Comparison of ENCODE assay signal across 22 mouse cellular contexts in genomic region chr16:95307823-95308360, GRCm38 (mm10). TPM values are rescaled to one million over a fixed set of nuclear protein-coding genes. Genes with fewer than 3 reads are reported as not detected.
DNase-seq lines count a peak whose midpoint lies in the region; ATAC-seq and TF ChIP-seq lines count a peak whose summit lies in the region.
"Had no signal": no experiment of that assay in that cellular context is flagged by ENCODE, and none has a peak within 500 bp of the region (broad histone marks: within the 10 kb centered on the region; RNA-seq: fewer than 3 reads in every experiment).

No protein-coding gene starts in this region.

- no peak overlapping the region for H3K4me2 ChIP-seq in lung, embryonic 14.5 days
- H3K4me2 ChIP-seq in lung, embryonic 16.5 days (ENCODE audit: low read depth, low read length), result no peak overlapping the region
- H3K4me2 ChIP-seq in lung, postnatal 0 days (replicated peaks; ENCODE audit: low read depth, low read length), result no peak overlapping the region

- no peak overlapping the region for H3K9ac ChIP-seq in lung, embryonic 14.5 days
- H3K9ac ChIP-seq in lung, embryonic 16.5 days (ENCODE audit: low read length), result no peak overlapping the region
- H3K9ac ChIP-seq in lung, postnatal 0 days (replicated peaks; ENCODE audit: low read depth), result no peak overlapping the region

- ATAC-seq in lung, embryonic 14.5 days (ENCODE audit: insufficient read depth), result peak; percentile 77
- ATAC-seq in lung, embryonic 16.5 days (ENCODE audit: low read depth), result peak; percentile 63
- ATAC-seq in lung, postnatal 0 days, result peak; percentile 45
- ATAC-seq: activated CD4-positive, CD25-positive, alpha-beta regulatory T cell, adult 4 months; CD4-positive, CD25-positive, alpha-beta regulatory T cell, adult 4 months; Patski had no signal

- TF ChIP-seq CTCF in lung, embryonic 14.5 days (IDR thresholded peaks at IDR 0.05; ENCODE audit: low read depth), result no peak
- no peak for TF ChIP-seq CTCF in lung, postnatal 0 days (IDR thresholded peaks at IDR 0.05)

- H3K36me3 ChIP-seq in lung, embryonic 14.5 days (ENCODE audit: insufficient read depth), result no peaks in the 10 kb centered on the region
- no peaks in the 10 kb centered on the region for H3K36me3 ChIP-seq in lung, embryonic 16.5 days (ENCODE audit: control insufficient read depth, insufficient read depth, low read length)
- no peaks in the 10 kb centered on the region for H3K36me3 ChIP-seq in lung, postnatal 0 days (ENCODE audit: insufficient read depth, low read length)
- H3K36me3 ChIP-seq: G1E had no signal

- no peak overlapping the region for H3K4me3 ChIP-seq in lung, embryonic 14.5 days (ENCODE audit: low read depth, low read length)
- no peak overlapping the region for H3K4me3 ChIP-seq in lung, embryonic 16.5 days (ENCODE audit: low read length)
- no peak overlapping the region for H3K4me3 ChIP-seq in lung, postnatal 0 days (ENCODE audit: low read depth, low read length)

- WGBS in lung, embryonic 14.5 days, result 57% methylated on average over 3 of the region's 3 CpGs
- WGBS in lung, embryonic 16.5 days, result 72% methylated on average over 3 of the region's 3 CpGs
- WGBS in lung, postnatal 0 days, result 54% methylated on average over 3 of the region's 3 CpGs

- peak; percentile 67 for DNase-seq in lung, embryonic 14.5 days
- no peak for DNase-seq in lung, postnatal 10 days
- no peak for DNase-seq in lung, adult 18-20 months
- DNase-seq in lung, postnatal 0 days (ENCODE audit: low spot score), result peak; percentile 49
- no peak for DNase-seq in lung, postnatal 14 days
- DNase-seq in lung, postnatal 36 days, result peak; percentile 33
- no peak for DNase-seq in lung, postnatal 25 days (ENCODE audit: low spot score)
- DNase-seq: adrenal gland, adult 2 months; adrenal gland, adult 8-10 months; adrenal gland, postnatal 10 days; adrenal gland, postnatal 14 days; adrenal gland, postnatal 25 days; adrenal gland, postnatal 36 days; B cell, adult 2 months; cerebellum, adult 11 months; cerebellum, adult 11-12 months had no signal

- H3K27me3 ChIP-seq in lung, embryonic 14.5 days (ENCODE audit: insufficient read depth, low read length), result no peaks in the 10 kb centered on the region
- H3K27me3 ChIP-seq in lung, embryonic 16.5 days (ENCODE audit: control insufficient read depth, insufficient read depth, low read depth, low read length), result no peaks in the 10 kb centered on the region
- no peaks in the 10 kb centered on the region for H3K27me3 ChIP-seq in lung, postnatal 0 days (replicated peaks; ENCODE audit: insufficient read depth, low read length)
- H3K27me3 ChIP-seq: CH12.LX, Patski had no signal

- H3K9me3 ChIP-seq in lung, embryonic 14.5 days (ENCODE audit: low read depth, low read length), result no peaks in the 10 kb centered on the region
- no peaks in the 10 kb centered on the region for H3K9me3 ChIP-seq in lung, embryonic 16.5 days (ENCODE audit: control insufficient read depth, low read length)
- H3K9me3 ChIP-seq in lung, postnatal 0 days (ENCODE audit: low read length), result no peaks in the 10 kb centered on the region
- H3K9me3 ChIP-seq: G1E had no signal

- TF ChIP-seq EP300 in lung, postnatal 0 days (IDR thresholded peaks at IDR 0.05), result no peak

- no peaks in the 10 kb centered on the region for H3K4me1 ChIP-seq in lung, embryonic 14.5 days (ENCODE audit: insufficient read depth)
- H3K4me1 ChIP-seq in lung, embryonic 16.5 days (replicated peaks; ENCODE audit: control insufficient read depth, insufficient read depth, low read length), result 0 out of 2 replicates have a peak, but pooled peaks cover 2% of the 10 kb centered on the region
- H3K4me1 ChIP-seq in lung, postnatal 0 days (ENCODE audit: insufficient read depth, low read depth, low read length), result no peaks in the 10 kb centered on the region

- H3K27ac ChIP-seq in lung, embryonic 14.5 days (ENCODE audit: low read depth), result no peak overlapping the region
- no peak overlapping the region for H3K27ac ChIP-seq in lung, embryonic 16.5 days (ENCODE audit: low read length)
- no peak overlapping the region for H3K27ac ChIP-seq in lung, postnatal 0 days (ENCODE audit: low read length)

RNA-seq across cellular contexts. Expression of gene Kcnj15, which starts 50.5 kb away (rescaled TPM):
- 1.5 and 1.6 TPM in 2 replicates for polyA plus RNA-seq in lung, embryonic 14.5 days (2014; fragmentation: Nextera tagmentation; extraction: Ambion mirVana)
- 4.0 and 4.3 TPM in 2 replicates for polyA plus RNA-seq in lung, embryonic 16.5 days (2015; fragmentation: Nextera tagmentation; extraction: Ambion mirVana)
- polyA plus RNA-seq in lung, postnatal 0 days (2015; fragmentation: Nextera tagmentation; extraction: Ambion mirVana), result 11.5 and 15.8 TPM in 2 replicates
- polyA plus RNA-seq: G1E had no signal

Comparison
In these comparisons a context has a peak if more than half of its experiments do, and no peak if none do; other contexts are left out.
1. DNase-seq: peak in lung, embryonic 14.5 days (single experiment), lung, postnatal 0 days (single experiment) and lung, postnatal 36 days (single experiment); none in lung, postnatal 10 days (single experiment), lung, adult 18-20 months (0 of 2), lung, postnatal 14 days (single experiment) and lung, postnatal 25 days (single experiment).
2. Peak in every context shown above with its lines, with median percentiles within 50 percentile points of each other: ATAC-seq.